Mouse (Mus musculus) embryonic facial prominence, embryonic 12.5 days (tissue): ENCODE data around the gene Thrsp. TPM values are rescaled to one million over a fixed set of nuclear protein-coding genes. Genes with fewer than 3 reads are reported as not detected.

Source experiments
- polyA plus RNA-seq: library from polyadenylated mRNA; unstranded; fragments of >200 nt; fragmentation: Nextera tagmentation; extraction: Ambion mirVana; gene quantifications from 2 replicates; pipeline ENCODE4 v1.2.1, GENCODE M21; 2016

Gene Thrsp
- polyA plus RNA-seq, 1 experiment from 2014 or later = 0.49 TPM

Other genes starting within 250 kb of the Thrsp start
- 3.0 and 4.6 TPM in 2 replicates for gene Usp35, start 85.7 kb downstream of the Thrsp start, polyA plus RNA-seq
- 4.0 and 5.8 TPM in 2 replicates for gene Kctd21, start 85.4 kb downstream of the Thrsp start, polyA plus RNA-seq
- gene Alg8, start 46.1 kb downstream of the Thrsp start, polyA plus RNA-seq = 36.9 and 40.6 TPM in 2 replicates
- gene Ndufc2, start 17.7 kb downstream of the Thrsp start, polyA plus RNA-seq = 350 and 352 TPM in 2 replicates
- gene Kctd14, start 33.6 kb upstream of the Thrsp start, polyA plus RNA-seq = 1.9 and 2.2 TPM in 2 replicates
- gene Ints4, start 63.2 kb upstream of the Thrsp start, polyA plus RNA-seq = 58.3 and 63.5 TPM in 2 replicates
- 54.7 and 59.5 TPM in 2 replicates for gene Aamdc, start 161.8 kb upstream of the Thrsp start, polyA plus RNA-seq
- 33.4 and 34.2 TPM in 2 replicates for gene Rsf1, start 162.2 kb upstream of the Thrsp start, polyA plus RNA-seq